Mouse (Mus musculus): Measurements from ENCODE around the gene Sfrp5. TPM values are rescaled to one million over a fixed set of nuclear protein-coding genes. Genes with fewer than 3 reads are reported as not detected.

Gene Sfrp5
- total RNA-seq, 2 experiments from 2014 or later, result 0.26 to 1.7 TPM

Other genes starting within 250 kb of the Sfrp5 start
- gene Mms19, start 221.1 kb downstream of the Sfrp5 start, total RNA-seq (2021), result 10 to 100 TPM; 29.2 to 37.6 TPM
- gene Ubtd1, start 220.5 kb downstream of the Sfrp5 start, total RNA-seq (2021), result 10 to 100 TPM; 15.6 to 17.0 TPM
- under 1 TPM; 0.30 to 0.45 TPM for gene Ankrd2, start 166.3 kb downstream of the Sfrp5 start, total RNA-seq (2021)
- gene Hoga1, start 156.6 kb downstream of the Sfrp5 start, total RNA-seq (2021), result 1 to 10 TPM; 7.3 to 9.8 TPM
- 1 to 10 TPM; 1.3 to 1.5 TPM for gene 4933411K16Rik, start 150.0 kb downstream of the Sfrp5 start, total RNA-seq (2021)
- 10 to 100 TPM; 60.5 to 64.9 TPM for gene Morn4, start 115.9 kb downstream of the Sfrp5 start, total RNA-seq (2021)
- 10 to 100 TPM; 54.0 to 54.7 TPM for gene Pi4k2a, start 111.8 kb downstream of the Sfrp5 start, total RNA-seq (2021)
- gene Avpi1, start 73.2 kb downstream of the Sfrp5 start, total RNA-seq (2021), result 10 to 100 TPM; 18.6 to 19.2 TPM
- gene Marveld1, start 54.9 kb downstream of the Sfrp5 start, total RNA-seq (2021), result 1 to 10 TPM; 9.2 TPM
- gene Zfyve27, start 38.3 kb downstream of the Sfrp5 start, total RNA-seq (2021), result 10 to 100 TPM; 95.0 to 99.2 TPM
- 10 to 100 TPM; 82.6 to 85.8 TPM for gene Golga7b, start 45.3 kb upstream of the Sfrp5 start, total RNA-seq (2021)
- 10 to 100 TPM; 96.5 to 99.8 TPM for gene Crtac1, start 229.5 kb upstream of the Sfrp5 start, total RNA-seq (2021)